Mouse (Mus musculus) thymus, postnatal 10 days (tissue): Measurements from ENCODE around the gene Nkx6-2.

Experiments used
- DNase-seq, 2 experiments: peaks; one replicate each; pipeline ENCODE4 v3.0.0; 2021; ENCODE audit warnings: low spot score in 2 of 2

Nkx6-2 gene

GRCm38 (mm10) chr7:139570788-139571187 is 11.8 kb downstream of the Nkx6-2 start:
- DNase-seq = no peak

- no peak for DNase-seq
Measured at GRCm38 (mm10) chr7:139566533-139566932, 16.1 kb downstream of the Nkx6-2 start.

GRCm38 (mm10) chr7:139565998-139566397 is 16.6 kb downstream of the Nkx6-2 start:
- no peak for DNase-seq

- no peak for DNase-seq
Measured at GRCm38 (mm10) chr7:139564161-139564560, 18.4 kb downstream of the Nkx6-2 start.

- no peak for DNase-seq
Measured at GRCm38 (mm10) chr7:139563425-139563824, 19.2 kb downstream of the Nkx6-2 start.

GRCm38 (mm10) chr7:139559659-139560058 is 22.9 kb downstream of the Nkx6-2 start:
- DNase-seq = no peak

- no peak for DNase-seq
Measured at GRCm38 (mm10) chr7:139556746-139557526, 25.7 kb downstream of the Nkx6-2 start.

GRCm38 (mm10) chr7:139556331-139556730 is 26.3 kb downstream of the Nkx6-2 start:
- DNase-seq = no peak

- DNase-seq = no peak
Measured at GRCm38 (mm10) chr7:139551519-139551918, 31.1 kb downstream of the Nkx6-2 start.

GRCm38 (mm10) chr7:139550086-139550783 is 32.4 kb downstream of the Nkx6-2 start:
- DNase-seq = no peak

- DNase-seq = no peak
Measured at GRCm38 (mm10) chr7:139547325-139547724, 35.3 kb downstream of the Nkx6-2 start.

GRCm38 (mm10) chr7:139544706-139545625 is 37.6 kb downstream of the Nkx6-2 start:
- no peak for DNase-seq

- DNase-seq = no peak
Measured at GRCm38 (mm10) chr7:139541422-139541821, 41.2 kb downstream of the Nkx6-2 start.

- no peak for DNase-seq
Measured at GRCm38 (mm10) chr7:139540601-139541000, 42.0 kb downstream of the Nkx6-2 start.

GRCm38 (mm10) chr7:139538541-139538940 is 44.1 kb downstream of the Nkx6-2 start:
- DNase-seq = no peak

- DNase-seq = no peak
Measured at GRCm38 (mm10) chr7:139537831-139538230, 44.8 kb downstream of the Nkx6-2 start.

GRCm38 (mm10) chr7:139536831-139537230 is 45.8 kb downstream of the Nkx6-2 start:
- no peak for DNase-seq

- DNase-seq = no peak
Measured at GRCm38 (mm10) chr7:139536331-139536730, 46.3 kb downstream of the Nkx6-2 start.

GRCm38 (mm10) chr7:139531428-139531801 is 51.2 kb downstream of the Nkx6-2 start:
- DNase-seq = no peak

GRCm38 (mm10) chr7:139530591-139531427 is 51.8 kb downstream of the Nkx6-2 start:
- DNase-seq = no peak
